Comparison of ENCODE assay signal across 1 mouse cellular context in the genomic region with DNA sequence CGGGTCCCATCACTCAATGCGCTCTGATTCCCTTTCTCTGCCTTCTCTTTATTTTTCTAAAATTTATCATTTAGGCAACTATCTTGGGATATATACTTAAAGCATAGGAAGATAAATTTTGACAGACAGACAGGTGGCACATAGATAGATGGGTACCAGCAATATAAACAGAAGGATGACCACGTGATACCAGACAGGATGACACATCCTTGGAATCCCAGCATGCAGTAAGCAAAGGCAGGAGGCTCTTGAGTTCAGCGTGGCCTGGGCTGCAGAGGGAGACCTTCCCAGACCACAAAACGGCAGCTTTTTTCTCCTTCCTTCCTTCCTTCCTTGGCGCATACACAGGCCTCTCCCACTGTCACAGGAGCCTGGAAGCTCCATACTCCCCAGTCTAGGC.
TF ChIP-seq lines count a peak whose summit lies in the region.

No protein-coding gene starts in this region.

TF ChIP-seq in C2C12, 6 proteins besides CTCF, POLR2A, EP300 and RAD21 (continued from another document):
- peak; percentile 67 for TF ChIP-seq USF1 (IDR thresholded peaks at IDR 0.05; ENCODE audit: low read depth)
TF ChIP-seq in C2C12: peak in this region for 2.
